Mouse (Mus musculus) embryo, embryonic 11.5 days (tissue): ENCODE measurements at regions not wholly inside any gene's neighbourhood (a gene's known extent, or its start where the extent isn't known, plus 50 kb on each side); places are given as distances from the start of the nearest gene placed in this dataset.
"Not testable (repeated sequence)": the region's sequence is repeated elsewhere in the genome, so short reads cannot be mapped to it uniquely, and the experiment has no call there.

Experiments
- DNase-seq: peaks from one replicate; pipeline ENCODE4 v3.0.0-alpha.2; 2012; ENCODE audit warnings: low read depth, low spot score

GRCm38 (mm10) chr2:51682177-51682576 lies 54.9 kb downstream of the Tas2r134 start:
- no peak for DNase-seq

DNA sequence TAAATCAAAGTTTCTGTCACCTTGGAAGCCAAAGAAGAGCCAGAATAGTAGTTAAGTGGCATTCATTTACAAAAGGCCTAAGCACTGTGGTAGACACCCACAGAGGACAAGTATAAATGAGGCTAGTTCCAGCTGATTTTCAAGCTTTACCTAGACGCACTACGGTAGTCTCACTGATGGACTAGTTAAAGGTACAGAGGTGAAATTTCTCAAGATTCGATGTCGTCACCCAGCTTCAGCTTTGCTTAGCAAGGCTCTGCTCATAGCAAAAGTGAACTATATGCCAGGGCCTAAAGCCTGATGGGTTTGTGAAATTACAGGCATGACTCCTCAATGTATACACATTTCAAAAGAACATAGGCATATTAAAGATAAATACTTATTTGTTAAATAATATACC lies 55.4 kb downstream of the Tas2r134 start:
- no peak for DNase-seq

DNA sequence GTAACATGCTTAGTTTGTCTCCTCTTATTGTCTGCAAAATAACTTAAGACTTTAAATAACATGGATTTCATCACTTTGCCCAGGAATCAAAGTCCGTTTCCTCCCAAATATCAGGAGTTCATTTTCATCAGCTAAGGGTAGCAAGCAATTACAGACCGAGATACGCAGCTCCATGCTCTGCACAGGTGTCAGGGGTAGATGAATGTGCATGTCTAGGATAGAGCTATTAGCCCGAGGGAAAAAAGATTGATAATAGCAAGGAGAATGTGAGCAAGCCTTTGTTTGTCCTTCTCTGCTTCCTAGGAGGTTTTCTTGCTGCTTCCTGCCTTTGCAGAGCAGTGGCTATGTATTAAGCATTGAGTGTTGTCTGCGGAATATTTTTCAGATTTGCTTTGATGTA lies 77.8 kb downstream of the Tas2r134 start:
- no peak for DNase-seq

- no peak for DNase-seq
Measured at GRCm38 (mm10) chr2:51708701-51709100, 81.4 kb downstream of the Tas2r134 start.

GRCm38 (mm10) chr2:51712611-51713010 lies 85.3 kb downstream of the Tas2r134 start:
- no peak for DNase-seq

DNA sequence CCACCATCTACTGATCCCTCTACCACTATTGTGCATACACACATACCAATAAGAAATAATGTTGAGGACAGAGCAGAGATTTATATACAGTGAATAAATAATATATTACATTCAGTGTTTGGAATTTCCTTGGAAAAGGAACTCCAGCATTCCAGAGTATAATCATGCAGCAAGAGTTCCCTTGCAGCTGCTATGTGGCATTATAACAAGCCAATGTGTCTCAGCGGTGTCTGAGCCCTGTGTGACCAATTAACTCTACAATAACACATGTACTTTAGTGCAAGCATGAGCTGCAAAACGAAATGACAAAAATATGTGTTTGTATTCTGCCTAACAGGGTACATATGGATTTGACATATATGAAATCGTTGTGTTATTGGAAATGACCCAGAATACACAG lies 103.5 kb downstream of the Tas2r134 start:
- no peak for DNase-seq

- DNase-seq: no peak
Measured at GRCm38 (mm10) chr2:51731703-51732102, 104.4 kb downstream of the Tas2r134 start.

DNA sequence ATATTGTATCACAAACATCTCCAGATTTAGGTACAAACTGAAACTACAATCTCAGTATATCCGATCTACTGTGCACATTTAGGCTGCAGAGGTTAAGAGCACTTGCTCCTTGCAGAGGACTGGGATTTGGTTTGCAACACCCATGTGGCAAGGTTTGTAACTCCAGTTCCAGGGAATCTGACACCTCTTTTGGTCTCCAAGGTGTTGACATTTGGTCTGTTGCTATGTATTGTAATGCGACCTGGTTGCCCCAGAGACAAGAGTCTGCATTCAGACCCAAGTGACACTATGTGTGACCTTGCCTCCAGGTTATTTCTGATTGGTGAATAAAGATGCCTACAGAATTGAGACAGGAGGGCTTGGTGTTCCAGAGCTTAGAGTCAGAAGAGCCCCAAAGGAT lies 105.0 kb downstream of the Tas2r134 start:
- no peak for DNase-seq

DNA sequence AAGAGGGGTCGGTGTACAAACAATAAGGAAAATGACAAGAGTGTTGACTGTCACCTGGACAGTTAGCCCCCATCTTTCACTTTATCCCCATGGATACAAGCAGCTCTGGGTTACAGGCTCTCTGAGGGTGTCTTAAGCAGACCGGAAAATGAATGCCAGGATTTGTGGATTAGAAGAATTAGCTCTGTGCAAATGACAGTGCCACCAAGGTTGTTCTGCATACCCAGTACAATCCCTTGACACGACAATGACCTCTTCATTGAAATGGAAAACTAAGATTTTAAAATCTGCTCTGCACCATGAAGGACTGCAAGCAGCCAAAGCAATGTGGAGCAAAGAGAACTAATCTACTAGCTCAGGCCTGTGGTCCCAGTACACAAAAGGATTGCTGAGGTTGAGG lies 105.9 kb downstream of the Tas2r134 start:
- DNase-seq: no peak

DNA sequence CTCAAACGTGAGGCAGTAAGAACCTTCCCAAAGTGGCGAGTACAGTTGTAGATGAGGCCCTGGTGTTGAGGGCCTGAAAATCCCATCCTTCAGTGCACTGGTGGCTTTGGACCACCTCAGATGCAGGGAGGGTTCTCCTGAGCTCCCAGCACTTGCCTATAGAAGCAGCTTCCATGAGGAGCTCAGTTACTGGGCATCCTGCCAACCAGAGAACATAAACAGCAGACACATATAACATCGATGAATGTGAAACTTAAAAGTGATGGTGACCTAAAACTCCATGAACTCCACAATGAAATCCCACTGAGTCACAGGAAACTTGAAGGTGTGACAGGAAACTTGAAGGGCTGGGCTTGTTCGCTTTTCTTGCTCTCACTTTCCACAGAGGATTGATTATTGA lies 109.1 kb downstream of the Tas2r134 start:
- no peak for DNase-seq

- DNase-seq: no peak
Measured at GRCm38 (mm10) chr2:51747675-51748319, 120.5 kb downstream of the Tas2r134 start.

DNA sequence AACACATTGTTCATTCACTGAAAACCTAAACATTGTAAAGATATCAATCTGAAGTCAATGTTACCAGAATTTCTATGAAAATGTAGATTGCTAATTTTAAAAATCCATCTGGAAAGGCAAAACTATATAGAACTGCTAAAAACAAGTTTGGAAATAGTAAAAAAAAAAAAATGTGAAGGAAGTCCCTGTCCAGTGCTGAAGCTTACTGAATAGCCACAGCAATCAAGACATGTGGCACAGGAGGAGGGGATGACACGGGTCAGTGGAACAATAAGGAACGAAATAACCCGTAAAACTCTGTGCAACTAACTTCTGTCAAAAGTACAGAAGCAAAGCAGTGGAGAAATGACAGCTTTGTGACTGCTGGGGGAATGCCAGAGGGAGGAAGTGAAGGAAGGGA lies 121.9 kb downstream of the Tas2r134 start:
- DNase-seq: no peak

DNA sequence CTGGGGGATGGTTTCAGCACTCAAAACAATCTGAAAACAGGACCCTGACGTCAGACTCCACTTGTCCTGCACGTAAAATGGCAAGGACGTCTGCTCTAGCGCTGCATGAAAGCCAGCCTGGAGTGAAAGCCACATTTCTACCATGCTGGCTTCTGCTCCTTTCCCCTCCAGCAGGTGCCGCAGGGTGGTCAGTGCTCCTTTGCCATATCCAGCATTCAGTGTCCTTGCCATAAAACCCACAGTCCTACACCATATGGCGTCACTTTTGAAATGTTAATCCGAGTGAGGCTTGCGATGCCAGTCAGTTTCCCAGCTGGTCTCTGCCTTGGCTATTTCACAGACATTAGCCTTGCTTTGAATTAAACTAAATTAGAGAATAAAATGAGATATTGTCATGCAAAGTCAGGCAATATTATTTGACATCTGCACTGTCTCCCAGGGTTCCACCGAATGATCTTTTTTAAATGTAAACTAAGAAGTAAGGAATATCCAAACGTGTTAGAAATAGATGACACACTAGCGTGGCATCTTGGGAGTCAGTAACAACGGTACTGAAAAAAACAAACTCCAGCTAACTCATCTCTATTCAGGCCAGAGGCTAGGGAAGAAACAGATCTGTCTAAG lies 125.7 kb downstream of the Tas2r134 start:
- DNase-seq: no peak

DNA sequence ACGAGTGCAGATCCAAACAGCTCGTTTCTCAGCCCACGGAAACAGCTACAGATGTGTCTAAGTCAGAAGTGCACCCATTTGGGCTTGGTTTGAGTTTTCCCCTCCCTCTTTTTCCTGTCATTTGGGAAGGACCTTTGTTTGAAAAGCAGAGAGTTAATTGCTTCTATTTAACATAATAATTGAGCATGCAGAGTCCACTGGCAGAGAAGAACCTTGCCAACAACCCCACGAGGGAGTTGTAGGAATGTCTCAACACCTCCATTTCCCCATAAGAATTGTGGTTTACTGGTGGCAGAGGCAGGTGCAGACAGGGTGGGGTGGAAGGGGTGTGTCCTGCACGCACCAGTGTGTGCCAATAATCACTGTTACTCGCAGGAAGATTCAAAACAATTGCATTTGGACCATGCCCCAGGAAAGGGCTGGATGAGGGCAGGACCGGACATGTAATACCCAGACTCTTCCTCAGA lies 126.3 kb downstream of the Tas2r134 start:
- no peak for DNase-seq

- no peak for DNase-seq
Measured at GRCm38 (mm10) chr2:51757361-51757760, 130.1 kb downstream of the Tas2r134 start.

DNA sequence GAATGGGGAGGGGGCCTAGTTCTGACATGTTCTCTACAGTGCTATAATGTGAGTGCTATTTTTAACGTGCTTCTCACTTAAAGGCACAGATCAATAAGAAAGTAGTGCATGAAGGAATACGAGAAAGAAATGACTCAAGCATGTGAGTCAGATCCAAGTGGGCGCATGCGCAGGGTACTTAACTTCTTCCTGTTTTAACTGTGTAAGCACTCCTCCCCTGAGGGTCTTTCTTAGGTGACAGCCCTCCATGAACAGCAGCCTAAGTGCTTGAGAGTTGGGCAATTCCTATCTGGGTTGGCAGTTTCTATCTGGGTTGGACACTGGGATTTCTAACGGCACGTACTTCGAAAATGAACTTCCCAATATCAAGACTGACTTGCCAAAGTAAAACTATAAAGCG lies 130.8 kb downstream of the Tas2r134 start:
- DNase-seq: no peak

DNA sequence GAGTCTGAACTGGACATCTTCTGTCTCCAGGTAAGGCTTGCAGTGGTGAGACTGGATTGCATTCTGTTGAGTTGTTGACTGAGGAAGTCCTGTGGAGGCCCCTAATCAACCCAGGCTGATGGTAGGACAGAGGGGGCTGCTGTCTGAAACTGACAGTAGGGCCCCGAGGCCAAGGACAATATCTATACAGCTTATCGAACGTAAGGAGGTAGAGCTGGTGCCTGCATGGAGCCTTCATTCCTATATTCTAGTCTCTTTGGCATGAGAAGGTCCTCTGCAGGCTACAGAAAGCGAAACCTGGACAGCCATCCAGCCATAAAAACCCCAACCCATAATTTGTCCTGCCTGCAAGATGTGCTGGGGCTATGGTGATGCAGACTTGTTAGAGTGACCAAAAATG lies 135.6 kb downstream of the Tas2r134 start:
- DNase-seq: no peak

DNA sequence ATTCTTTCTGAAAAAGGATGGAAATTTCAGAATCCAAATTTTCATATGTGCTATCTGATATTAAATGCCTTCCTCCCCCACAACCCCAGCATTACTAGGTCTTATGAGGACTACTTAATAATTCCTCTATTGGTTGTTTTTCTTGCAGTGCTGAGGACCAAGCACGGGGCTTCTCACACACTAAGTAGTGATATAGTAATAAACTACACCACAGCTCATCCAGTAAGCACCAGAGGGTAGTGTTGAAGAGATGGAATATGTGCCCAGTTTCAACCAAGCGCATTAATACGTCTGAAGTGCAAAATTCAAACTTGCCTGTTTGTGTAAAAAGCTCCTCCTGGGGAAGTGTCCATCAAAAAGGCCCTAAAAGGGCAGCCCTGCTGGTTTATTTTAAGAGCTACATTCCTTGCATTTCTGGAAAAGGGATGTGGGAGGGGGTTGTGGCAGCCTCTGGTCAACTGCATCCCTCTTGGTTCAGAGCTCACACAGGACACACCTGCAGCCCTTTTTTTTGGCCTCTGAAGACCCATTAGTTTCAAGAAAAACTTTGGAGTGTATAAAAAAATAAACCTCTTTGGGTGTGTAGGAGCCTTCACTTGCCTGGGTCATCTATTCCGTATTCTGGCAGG lies 140.3 kb downstream of the Tas2r134 start:
- DNase-seq: peak; percentile 26

DNA sequence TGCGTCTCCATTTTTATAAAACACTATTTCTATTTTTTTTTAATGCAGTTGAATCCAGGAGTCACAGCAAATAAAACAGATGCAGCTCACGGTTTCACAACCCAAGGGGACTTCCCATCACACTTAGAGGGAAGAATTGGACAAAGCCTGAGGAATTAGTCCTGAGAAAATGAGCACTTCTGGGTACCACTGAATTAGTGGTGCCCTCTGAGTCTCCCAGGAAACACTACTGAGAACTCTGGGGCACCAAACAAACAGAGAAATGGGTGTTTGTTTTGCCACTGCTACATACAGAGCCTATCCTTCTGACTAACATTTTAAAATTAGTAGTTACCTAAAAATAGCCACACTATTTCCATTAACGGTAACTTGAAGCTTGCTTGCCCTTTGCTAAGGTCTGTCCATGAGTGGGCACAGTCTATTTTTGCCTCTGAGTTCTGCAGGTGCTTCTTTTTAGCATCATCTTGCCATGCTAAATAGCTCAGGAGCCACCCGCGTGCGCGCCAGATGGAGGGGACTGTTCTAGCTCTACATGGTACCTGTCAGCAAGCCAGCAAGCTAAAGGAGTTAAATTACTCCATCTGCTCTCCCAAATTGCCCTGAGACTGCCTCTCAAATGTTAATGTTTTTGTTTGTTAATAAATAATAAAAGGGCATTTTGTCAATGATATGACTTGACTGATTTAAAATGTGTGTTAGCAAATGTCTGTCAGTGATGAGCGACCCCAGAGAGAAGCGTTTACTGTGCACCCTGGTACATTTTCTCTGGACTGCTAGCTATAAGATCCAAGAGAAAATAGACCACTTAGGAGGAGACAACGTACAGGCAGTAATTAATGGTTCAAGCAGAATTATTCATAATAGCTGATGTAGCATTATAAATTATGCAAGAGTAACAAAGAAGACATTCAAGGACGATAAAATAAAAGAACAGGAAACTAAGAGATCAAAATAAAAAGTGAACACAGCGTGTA lies 141.3 kb downstream of the Tas2r134 start:
- DNase-seq: no peak

DNA sequence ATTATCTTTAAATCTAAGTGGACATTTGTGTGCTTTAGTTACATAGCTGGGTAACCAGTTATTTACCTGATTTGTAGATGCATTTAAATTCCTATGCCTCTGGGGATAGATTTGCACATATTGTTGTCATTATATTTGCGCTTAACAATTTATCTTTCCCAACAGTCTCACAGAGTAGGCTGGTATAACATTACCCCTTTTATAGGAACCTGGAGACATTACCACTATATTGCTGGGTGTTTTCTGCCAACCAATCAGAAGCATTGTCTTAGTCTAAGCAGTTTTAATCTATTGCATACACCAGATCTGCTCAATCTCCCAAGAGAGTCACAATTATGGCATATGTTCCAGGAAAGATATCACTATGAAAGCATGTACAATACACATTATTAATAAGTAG lies 149.8 kb downstream of the Rbm43 start:
- no peak for DNase-seq

DNA sequence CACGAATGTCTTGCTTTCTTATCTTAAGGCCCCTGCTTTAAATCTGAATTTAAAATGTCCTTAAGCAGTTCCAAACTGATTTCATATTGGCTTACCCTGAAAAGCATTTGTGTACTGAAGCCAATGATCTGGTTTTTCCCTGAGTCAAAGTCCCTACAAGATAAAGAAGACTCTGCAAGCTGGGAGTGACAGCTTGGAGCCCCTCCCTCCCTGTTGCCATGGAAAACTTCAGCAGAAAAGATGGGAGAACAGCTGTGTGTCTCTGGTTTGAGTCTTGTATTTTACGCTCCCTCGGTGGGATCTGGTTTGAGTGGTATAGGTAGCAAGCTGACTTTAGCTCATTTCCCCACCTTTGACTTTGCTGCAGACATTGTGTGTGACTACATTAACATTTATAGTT lies 146.1 kb downstream of the Rbm43 start:
- no peak for DNase-seq

- DNase-seq: not testable (repeated sequence)
Measured at GRCm38 (mm10) chr2:51793291-51793690, 141.7 kb downstream of the Rbm43 start.
